Mouse (Mus musculus): ENCODE measurements around the gene Lrrfip1.

The Lrrfip1 gene

GRCm38 (mm10) chr1:91057311-91058245 lies 59.0 kb downstream of the Lrrfip1 start:
- no peak for DNase-seq

- no peak for DNase-seq
Observed at GRCm38 (mm10) chr1:91058251-91058650, 59.7 kb downstream of the Lrrfip1 start.

- DNase-seq: no peak
Observed at GRCm38 (mm10) chr1:91059792-91060604, 61.5 kb downstream of the Lrrfip1 start.

GRCm38 (mm10) chr1:91061105-91061504 lies 62.6 kb downstream of the Lrrfip1 start:
- DNase-seq: no peak

- DNase-seq: no peak
Observed at GRCm38 (mm10) chr1:91062363-91062762, 63.8 kb downstream of the Lrrfip1 start.

- DNase-seq: no peak
Observed at GRCm38 (mm10) chr1:91064053-91064452, 65.5 kb downstream of the Lrrfip1 start.

GRCm38 (mm10) chr1:91064903-91065525 lies 66.5 kb downstream of the Lrrfip1 start:
- DNase-seq: peak; percentile 55 to 56

- no peak for DNase-seq
Observed at GRCm38 (mm10) chr1:91066061-91066460, 67.5 kb downstream of the Lrrfip1 start.

- DNase-seq: no peak
Observed at GRCm38 (mm10) chr1:91066599-91066998, 68.1 kb downstream of the Lrrfip1 start.

GRCm38 (mm10) chr1:91067716-91068115 lies 69.2 kb downstream of the Lrrfip1 start:
- DNase-seq: peak; percentile 67 to 72

GRCm38 (mm10) chr1:91069575-91069974 lies 71.0 kb downstream of the Lrrfip1 start:
- DNase-seq: no peak

- no peak for DNase-seq
Observed at GRCm38 (mm10) chr1:91070547-91070946, 72.0 kb downstream of the Lrrfip1 start.

- peak; percentile 45 to 47 for DNase-seq
Observed at GRCm38 (mm10) chr1:91071671-91072290, 73.2 kb downstream of the Lrrfip1 start.

- no peak for DNase-seq
Observed at GRCm38 (mm10) chr1:91076946-91077345, 78.4 kb downstream of the Lrrfip1 start.

- DNase-seq: no peak
Observed at GRCm38 (mm10) chr1:91077456-91077855, 78.9 kb downstream of the Lrrfip1 start.

- DNase-seq: no peak
Observed at GRCm38 (mm10) chr1:91077980-91078379, 79.4 kb downstream of the Lrrfip1 start.

- no peak for DNase-seq
Observed at GRCm38 (mm10) chr1:91079740-91080422, 81.3 kb downstream of the Lrrfip1 start.

GRCm38 (mm10) chr1:91080423-91080749 lies 81.8 kb downstream of the Lrrfip1 start:
- DNase-seq: no peak

- DNase-seq: no peak
Observed at GRCm38 (mm10) chr1:91084374-91084773, 85.8 kb downstream of the Lrrfip1 start.

GRCm38 (mm10) chr1:91085009-91085408 lies 86.5 kb downstream of the Lrrfip1 start:
- no peak for DNase-seq

- DNase-seq: no peak
Observed at GRCm38 (mm10) chr1:91085686-91086085, 87.1 kb downstream of the Lrrfip1 start.

- no peak for DNase-seq
Observed at GRCm38 (mm10) chr1:91086325-91086724, 87.8 kb downstream of the Lrrfip1 start.
